Mouse (Mus musculus): Measurements from ENCODE around the gene Cnr1.

DNA sequence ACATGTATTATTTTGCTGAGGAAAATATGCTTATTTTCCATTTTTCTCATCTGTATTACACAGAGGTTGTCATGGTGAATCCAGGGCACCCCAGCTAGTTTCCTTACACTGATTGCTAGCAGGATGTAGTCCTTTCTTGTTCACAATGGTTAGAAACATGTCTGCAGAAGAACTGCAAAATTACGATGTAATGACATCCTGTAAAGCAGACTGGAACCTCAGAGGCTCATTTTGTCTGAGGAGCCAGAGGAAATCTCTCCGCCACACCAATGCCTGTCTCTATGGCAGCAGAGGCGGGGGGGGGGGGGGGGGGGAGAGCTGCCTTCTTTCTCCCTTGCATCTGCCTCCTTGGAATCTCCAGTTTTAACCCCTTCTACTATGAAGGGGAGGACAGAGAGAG lies 68.3 kb downstream of the Cnr1 start:
- no peak for TF ChIP-seq POLR2A (IDR thresholded peaks at IDR 0.05; ENCODE audit: insufficient read depth, low read depth, low read length)
- TF ChIP-seq CTCF (IDR thresholded peaks at IDR 0.05), result no peak
- no peak for TF ChIP-seq EP300 (IDR thresholded peaks at IDR 0.05; ENCODE audit: insufficient read depth, low read depth, low read length)

All from heart, adult 2 months (tissue).